Mouse (Mus musculus) kidney, adult 18-20 months (tissue): Measurements from ENCODE around the gene Gphb5.
"Not testable (repeated sequence)": the region's sequence is repeated elsewhere in the genome, so short reads cannot be mapped to it uniquely, and the experiment has no call there.

Experiments used
- DNase-seq: peaks from one replicate; pipeline ENCODE4 v3.0.0; 2021

The Gphb5 gene

DNA sequence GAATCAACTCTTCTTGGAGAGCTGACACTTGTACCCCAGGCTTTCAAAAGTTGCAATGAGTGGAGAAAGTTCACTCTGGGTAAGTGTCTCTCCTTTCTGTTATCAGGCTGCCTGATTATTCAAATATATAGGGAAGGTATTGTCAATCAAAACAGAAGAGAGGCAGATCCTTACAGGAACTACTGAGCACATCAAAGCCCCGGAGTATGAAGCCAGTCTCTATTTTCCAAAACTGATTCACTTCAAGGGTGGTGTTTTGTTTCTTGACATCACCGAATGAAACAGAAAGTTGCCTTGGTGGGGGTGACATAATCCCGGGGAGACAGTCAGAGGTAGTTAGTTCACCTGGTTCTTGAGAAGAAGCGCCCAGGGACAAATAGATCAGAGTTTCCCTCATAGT is at the start of gene Gphb5:
TSS of gene Gphb5 (minus strand) at position 101 of the 400 bp plus-strand sequence.
- DNase-seq: no peak

DNA sequence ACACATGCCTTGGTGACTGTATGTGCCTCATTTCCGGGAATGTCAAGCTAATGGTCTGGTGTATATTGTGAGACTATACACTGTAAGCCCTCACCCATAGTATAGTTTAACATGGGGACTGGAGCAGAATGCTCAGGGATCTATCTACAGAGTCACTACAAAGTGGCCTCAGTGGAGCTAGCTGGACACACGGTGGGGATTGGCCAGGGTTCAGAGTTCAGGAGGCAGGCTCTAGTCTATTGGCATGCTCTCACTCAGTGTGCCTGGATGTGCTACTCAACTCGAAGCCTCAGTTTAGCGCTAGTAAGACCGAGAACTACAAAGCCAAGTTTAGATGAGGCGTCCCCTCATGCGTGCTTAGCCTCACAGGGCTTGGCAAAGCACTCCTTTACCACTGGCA is 49.6 kb upstream of the Gphb5 start:
- DNase-seq: no peak

DNA sequence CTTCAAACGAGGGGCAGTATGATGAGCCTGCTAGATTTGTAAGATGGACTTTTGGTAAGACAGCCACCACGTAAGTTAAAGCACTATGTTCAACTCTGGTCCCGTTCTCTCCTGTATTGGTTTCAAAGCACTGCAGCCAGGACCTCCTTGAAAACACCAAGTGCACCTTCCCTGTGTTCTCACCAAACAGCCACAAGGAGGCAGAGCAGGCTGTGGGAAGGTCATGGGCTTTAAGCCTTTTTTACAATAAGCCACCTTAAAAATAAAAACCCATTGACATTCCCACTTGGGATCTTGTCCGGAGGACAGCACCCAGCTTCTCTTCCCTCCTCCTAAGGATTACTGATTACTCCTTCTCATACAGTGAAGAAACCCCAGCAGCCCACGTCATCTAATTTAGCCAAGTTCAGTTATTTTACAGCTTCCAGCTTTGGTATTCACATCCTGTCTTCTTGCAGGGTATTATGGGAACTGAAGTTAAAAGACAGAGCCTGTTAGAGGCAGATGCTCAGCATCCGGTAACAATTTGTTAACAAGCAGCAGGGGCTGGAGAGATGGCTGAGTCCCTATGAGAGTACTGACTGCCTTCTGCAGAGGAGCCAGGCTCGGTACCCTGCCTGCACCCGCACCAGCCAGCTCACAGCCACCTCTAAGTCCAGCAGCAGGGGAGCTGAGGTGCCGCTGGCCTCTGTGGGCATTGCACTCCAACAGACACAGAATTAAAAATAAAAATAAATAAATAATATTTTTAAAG is 47.6 kb upstream of the Gphb5 start:
- DNase-seq: peak; percentile 62

DNA sequence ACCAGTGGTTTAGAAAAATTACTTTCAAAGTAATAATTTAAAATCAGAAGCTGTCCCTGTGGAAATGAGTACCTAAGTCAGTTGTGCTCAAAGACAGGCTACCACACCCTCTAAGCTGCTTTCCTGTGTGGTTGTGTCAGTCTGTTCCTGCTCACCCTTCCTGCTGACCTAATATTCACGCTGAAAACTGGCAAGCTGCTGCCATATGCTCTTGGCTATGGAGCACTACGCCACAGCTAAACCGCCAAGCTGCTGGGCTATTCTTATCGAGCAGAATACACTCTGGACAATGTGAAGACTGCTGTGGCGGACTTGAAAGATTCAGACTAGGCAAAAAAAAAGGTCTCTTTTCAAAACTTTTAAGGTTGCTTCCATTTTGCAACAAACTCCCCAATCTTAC is 44.0 kb upstream of the Gphb5 start:
- no peak for DNase-seq

DNA sequence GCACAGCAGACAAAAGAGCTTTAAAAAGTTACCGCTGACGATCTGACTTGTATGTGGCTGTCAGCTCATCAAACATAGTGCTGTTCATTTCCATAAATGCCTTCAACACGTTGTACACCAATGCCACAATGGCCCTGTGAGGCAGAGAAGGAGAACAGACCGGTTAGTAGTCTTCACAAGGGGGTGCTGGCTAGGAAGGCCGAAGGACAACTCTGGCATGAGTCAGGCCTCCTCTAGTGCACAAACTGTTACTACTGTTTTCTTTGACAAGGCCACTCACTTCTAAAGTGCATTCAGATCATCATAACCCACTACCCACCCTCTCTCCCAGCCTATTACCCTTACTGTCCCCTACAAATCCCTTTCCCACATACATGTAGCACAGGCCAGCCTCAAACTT is 43.1 kb upstream of the Gphb5 start:
- DNase-seq: no peak

DNA sequence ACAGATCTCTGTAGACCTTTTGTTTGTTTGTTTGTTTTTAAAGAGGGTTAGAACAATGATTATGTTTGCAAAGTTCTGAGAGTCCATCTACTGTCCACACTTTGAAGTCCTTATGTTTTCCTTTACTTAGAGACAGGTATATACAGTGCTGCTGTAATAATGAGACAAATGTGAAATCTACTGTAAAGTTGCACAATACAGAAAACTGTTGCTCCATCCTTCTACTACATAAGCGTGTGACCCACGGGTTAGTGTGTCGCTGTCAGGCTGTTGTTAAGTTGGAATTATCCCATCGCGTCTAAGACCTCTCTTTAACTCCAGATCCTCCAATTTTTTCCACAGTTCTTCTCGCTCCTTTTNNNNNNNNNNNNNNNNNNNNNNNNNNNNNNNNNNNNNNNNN is 36.9 kb upstream of the Gphb5 start:
- no peak for DNase-seq

DNA sequence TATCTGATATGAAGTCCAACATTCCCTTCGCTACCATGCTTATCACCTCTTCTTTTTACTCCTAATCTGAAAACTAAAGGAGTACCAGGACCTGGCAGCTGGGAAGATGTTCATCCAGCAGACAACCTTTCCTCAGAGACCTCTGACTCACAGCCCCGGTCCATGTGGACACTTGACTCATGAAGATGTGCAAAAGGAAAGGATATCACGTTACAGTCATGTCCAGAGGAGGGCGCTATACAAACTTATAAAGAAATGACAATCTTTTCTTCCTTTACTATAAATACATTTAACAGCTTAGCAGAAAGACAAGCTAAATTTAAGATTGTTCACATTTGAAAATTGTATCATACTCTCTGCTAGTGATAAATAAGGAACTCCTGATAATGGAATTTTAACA is 36.4 kb upstream of the Gphb5 start:
- DNase-seq: no peak

DNA sequence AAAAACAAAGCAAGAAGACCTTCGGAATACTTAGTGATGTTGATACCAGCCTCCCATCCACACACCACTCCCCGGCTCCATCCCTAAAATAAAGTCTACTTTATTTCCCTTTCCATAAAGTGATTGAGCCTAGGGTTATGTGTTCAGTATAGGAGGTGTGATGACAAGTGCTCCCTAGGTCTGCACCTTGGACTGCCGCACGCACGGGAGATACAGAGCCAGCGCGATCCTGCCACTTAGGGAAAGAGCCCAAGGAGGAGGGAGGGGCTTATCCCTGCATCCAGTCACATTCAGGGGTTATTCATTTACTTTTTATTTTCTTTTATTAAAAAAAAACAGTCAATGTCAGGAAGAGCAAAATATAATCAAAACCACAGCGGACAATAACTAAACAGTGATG is 34.0 kb upstream of the Gphb5 start:
- no peak for DNase-seq

DNA sequence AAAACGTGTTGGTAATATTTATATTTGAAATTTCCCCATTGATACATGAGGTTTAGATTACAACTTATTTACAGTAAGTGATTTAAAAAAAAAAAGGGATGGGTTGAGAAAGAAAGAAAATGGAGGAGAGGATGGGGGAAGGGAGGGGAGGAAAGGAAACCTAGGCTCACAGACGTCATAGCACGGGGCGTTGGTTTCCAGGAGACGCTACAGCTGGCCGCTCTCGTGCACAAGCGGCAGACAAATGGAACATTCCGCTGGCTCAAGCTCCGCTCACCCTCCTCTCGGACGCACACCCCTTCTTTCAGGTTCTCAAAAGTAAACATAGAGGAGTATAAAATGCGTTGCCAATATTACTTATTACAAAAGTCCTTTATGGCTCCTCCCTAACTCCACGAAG is 33.4 kb upstream of the Gphb5 start:
- DNase-seq: no peak

DNA sequence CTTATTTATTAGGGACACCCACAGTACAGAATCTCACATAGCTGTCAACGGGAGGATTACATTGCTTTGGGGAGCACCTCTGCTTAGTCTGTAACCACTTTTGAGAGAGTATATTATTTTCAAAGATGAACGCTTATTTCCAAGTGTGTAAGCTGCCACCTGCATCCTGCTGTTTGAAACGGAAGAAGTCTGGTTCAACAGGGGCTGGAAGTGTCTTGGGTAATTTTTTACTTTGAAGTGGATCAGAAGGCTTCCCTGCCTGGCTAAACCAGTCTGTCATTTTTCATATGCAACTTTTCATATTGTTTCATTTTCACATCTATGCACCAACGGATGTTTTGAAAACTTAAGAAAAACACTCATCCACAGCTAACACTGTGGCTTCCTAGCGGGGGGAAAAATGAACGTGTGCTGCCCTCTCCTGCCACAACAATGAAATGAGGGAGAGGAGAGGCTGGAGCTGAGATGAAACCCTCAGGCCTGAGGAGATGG is 32.9 kb upstream of the Gphb5 start:
- DNase-seq: no peak

DNA sequence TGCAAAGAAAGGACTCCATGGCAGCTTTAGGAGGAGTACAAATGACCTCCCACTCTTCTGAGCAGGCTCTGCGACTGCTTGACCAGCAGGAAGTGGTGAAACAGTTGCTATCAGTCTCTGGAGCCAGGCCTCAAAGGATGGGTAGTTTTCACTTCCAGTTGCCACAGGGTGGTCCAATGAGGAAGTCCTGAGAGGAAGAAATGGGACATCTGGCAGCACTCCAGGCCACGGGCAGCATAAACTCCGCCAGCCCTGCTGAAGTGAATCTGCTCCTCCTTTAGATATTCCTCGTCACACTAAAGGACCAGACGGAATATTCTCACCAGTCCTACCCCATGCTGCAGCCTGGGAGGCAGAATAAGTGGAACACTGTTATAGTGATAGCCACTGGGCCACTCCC is 32.3 kb upstream of the Gphb5 start:
- peak; percentile 34 for DNase-seq

DNA sequence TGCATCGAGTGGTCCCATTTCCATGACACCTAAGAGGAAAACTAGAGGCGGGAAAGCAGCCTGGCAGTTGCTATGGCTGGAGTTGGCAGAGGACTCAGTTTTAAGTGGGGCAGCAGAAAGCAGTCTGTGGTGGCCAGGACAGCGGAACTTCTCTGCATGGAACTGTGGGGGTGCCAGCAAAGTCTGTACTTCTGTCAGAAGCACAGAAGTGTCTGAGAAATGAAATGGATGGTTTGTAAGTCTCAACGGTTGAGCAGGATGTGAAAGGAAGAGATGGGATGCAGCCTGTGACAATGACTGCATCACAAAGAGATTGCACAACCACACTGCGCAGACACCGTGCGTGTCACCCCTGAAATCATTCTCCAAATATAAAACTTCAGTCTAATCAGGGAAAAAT is 29.7 kb upstream of the Gphb5 start:
- DNase-seq: no peak

DNA sequence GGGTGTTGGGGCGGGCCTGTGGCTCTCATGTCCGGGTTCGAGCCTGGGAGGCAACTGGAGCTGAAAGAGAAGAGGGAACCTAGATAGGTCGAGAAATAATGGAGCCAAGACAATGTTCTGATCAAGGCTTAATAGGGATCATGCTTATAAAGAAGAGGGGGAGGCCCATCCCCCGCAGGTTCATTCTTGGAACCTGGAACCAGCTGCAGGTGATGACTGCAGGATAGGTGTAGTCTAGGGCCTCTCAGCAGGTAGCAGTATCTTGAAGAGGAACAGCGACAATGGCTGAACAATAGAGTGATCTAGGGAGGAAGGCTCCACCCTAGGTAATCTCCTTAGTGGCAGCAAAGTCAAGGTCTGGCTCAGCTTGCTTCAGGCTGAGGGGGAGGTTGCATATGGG is 15.8 kb upstream of the Gphb5 start:
- DNase-seq: not testable (repeated sequence)

DNA sequence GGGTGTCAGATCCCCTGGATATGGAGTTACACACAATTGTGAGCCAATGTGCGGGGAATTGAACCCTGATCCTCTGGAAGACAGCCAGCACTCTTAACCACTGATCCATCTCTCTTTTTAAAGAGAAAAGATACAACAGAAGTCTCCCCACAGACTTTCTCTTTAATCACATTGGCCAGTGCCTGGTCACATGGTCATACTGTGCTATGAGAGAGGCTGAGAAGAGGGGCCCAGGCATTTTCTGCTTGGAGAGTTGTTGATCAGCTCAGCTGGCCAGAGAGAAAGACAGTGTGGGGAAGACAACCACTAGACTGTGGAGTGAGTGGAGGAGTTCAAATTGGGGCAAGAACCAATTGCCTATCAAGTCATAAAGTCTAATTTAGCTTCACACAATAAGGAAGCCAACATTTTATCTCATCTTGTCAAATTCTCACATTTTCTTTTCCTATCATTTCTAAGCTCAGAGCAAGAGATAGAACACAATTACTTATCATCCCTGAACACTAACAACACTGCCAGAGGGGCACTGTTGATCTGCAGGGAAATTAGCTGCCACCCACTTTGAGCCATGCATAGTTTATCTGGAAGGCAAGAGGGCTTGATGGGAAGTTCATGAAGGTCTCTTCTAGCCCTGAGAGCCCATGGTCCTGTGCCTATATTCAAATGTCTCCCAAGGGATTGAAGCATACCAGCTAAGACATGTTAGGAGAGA is 13.3 kb upstream of the Gphb5 start:
- no peak for DNase-seq

DNA sequence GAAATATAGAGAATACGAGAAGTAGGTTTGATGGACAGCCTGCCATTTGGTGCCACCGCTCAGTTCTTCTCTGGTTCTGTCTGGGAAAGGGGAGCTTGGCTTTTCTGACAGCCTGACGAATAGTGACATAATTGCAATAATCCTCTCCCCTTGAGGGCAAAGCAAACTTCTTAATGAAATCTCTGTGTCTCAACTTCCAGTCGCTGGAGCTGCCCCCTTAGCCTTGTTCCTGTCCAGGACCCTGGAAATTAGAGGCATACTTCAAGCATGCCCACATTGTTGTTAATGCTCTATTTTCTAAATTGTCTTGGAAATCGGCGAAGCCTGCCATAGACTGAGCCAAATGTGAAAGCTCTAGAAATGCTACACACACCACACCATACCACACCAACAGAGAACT is 12.1 kb upstream of the Gphb5 start:
- DNase-seq: no peak

DNA sequence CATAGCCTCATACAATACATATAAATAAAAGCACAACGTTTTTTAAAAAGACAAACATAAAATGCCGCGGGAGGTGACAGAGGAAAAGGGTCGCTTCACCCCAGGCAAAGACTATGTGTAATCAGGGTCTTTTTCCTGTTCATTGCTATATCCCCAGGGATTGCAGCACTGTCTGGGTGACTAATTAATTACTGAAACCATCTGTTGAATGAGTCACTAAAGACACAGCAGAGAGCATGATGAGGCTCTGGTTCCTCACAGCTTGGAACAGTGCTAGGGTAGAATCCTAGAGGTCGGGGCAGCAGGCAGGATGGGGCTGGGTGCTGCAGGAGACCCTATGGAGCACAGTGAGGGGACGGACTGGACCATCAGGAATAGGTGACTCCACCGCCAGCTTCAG is 9.3 kb upstream of the Gphb5 start:
- no peak for DNase-seq

DNA sequence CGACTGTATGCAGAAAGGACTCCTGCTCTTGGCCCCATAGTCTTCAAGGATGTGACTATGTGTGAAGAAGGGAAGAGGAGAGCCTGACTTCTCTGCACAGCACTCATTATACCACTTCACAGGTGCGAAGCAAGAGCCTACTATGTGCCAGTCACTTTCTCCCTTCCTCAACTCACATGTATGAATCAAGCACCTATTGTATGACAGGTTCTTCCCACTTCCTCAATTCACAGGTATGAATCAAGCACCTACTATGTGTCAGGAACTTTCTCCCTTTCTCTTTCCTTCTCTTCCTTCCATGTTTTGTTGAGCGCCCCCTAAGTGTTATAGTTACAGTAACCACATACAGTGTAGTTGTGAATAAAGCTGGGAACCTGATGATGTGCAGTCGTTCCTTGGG is 8.2 kb upstream of the Gphb5 start:
- no peak for DNase-seq

DNA sequence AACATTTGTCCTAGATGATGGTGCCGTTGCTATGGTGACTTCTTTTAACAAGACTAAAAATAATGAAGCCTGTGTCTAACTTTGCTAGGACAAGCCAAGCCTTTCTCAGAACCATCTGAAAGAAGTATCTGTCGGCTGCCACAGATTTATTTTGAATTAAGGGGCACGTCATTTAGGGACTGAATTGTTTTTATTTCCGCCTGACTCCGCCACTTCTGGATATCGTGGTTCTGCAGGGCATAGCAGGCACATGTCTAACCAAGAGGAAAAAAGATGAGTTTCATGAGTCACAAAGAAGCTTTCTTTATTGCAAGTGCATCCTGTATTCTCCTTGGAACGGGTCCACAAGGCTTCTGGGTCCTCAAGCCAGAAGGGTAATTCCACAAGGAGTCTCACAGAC is 7.8 kb upstream of the Gphb5 start:
- no peak for DNase-seq

DNA sequence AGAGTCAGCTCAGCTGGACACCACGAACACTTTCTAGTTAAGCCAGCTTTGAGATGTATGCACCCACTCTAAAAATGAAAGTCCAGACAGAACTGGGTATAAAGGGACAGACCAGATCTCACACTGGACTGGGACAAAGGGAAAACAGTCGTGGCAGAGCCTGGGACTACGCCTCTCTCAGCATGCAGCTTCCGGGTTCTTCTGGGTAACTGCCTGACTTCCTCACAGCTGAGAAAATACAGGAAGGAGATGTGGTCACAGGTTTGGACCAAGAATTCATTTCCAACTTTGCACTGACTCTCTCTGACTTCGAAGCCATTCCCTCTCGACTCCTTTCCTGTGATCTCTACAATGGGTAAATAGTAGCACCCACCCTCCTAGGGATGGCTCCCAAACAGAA is 1.6 kb downstream of the Gphb5 start:
- no peak for DNase-seq

DNA sequence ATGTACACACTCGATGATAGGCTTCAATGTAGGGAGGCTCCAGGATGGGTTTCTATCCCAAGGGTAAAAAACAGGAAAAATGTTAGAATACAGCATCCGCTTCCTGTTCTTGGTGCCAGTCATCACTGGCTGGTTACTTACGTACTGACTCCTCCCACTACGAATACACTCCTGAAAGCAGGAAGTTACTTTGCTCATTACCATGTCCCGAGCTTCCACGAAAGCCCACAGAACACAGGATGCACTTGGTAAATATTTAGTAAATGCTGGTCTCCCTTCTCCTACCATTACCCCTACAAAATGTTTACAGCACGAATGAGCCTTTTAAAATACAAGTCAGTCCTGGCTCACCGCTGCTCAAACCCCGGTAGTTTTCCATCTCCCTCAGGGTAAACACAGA is 3.6 kb downstream of the Gphb5 start:
- DNase-seq: no peak

DNA sequence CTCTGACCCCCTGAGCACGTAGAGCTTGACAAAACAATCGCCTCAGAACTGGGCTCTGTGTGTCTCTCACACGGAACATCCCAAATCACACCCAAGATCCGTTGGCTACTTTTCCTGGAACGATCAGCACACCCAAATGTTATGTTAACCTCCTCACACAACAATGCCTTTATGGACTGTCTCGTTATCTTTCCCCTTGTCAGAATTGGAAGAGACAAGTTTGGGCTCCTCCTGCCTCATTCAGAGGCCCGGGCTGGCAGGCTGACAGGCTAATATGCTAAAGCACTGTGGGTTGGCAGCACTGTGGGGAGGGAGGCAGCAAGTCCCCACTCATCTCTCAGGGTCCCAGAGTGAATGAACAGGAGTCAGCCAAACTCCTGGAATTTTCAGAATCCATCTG is 19.5 kb downstream of the Gphb5 start:
- DNase-seq: no peak

DNA sequence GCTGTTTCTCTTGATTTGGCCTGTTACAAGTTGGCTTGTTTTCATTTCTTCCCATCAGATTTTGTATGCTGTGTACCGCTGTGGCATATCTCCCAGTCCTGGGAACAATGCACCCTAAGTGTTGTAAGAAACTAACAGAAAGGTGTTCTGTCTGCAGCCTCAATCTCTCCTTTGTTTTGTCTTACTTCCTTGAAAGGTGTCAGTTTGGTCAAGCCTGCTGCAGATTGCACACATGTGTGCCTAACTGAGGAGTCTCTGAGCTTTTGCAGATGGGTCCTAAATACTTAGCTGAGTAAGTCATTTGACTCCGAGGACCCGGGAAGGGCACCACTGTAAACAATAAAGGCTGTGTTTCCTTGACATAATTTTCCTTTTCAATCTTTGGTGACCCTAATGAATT is 20.0 kb downstream of the Gphb5 start:
- DNase-seq: no peak

DNA sequence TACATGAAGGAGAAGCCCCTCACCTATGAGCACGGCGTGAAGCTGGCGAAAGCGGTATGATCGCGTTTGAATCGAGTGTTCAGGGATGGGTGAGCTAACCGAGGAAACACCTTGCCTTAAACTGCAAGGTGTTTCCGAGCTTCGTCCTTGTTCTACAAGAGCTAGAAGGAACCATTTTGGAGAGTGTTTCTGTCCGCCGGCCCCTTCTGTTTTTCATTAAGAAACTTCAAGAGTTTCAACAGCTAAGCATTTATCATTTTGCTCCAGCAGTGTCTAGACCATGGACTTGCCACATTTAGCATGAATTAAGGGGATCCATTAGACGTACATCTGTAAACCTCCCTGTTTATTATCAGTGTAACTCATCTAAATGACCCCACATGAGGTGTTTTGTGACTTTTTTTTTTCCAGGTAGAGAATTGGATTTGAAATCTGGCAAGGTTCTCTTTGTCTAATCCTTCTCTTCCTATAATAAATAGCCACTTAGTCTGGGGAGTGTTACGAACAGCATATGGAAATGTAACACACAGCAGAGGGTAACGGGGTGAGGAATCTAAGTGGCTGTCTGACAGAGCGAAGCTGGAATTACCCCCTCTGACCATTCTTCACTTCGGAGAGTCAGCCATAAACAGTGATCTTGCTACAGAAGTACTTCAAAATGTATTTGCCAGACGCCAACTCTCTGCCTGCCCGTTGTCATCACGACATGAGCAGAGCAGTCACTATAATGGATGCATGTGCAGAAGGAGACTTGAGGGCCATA is 22.4 kb downstream of the Gphb5 start:
- DNase-seq: no peak

DNA sequence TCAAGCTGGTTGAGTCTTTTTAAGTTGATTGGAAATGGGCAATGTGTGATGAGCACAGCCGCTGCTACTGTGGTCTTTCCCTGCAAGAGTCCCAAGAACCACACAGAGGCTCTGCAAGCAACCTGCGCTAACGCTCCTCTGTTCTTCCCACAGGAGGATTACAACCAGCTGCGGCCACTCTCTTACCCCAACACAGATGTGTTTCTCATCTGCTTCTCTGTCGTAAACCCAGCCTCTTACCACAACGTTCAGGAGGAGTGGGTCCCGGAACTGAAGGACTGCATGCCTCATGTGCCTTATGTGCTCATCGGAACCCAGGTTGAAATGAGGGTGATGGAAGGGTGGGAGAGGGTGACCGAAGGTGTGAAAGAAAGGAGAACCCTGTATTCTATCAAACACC is 25.1 kb downstream of the Gphb5 start:
- DNase-seq: no peak
